Mouse (Mus musculus) lung, postnatal 0 days (tissue): ENCODE measurements around the gene Fam189b.

ENCODE experiments used
- CTCF ChIP-seq: IDR thresholded peaks from 2 replicates; pipeline ENCODE4 v1.5.1; 2016; ENCODE audit warnings: antibody characterized with exemption, mild to moderate bottlenecking
- EP300 ChIP-seq: IDR thresholded peaks from 2 replicates; pipeline ENCODE4 v1.6.1; 2016; ENCODE audit warnings: antibody characterized with exemption, mild to moderate bottlenecking, control low read depth

DNA sequence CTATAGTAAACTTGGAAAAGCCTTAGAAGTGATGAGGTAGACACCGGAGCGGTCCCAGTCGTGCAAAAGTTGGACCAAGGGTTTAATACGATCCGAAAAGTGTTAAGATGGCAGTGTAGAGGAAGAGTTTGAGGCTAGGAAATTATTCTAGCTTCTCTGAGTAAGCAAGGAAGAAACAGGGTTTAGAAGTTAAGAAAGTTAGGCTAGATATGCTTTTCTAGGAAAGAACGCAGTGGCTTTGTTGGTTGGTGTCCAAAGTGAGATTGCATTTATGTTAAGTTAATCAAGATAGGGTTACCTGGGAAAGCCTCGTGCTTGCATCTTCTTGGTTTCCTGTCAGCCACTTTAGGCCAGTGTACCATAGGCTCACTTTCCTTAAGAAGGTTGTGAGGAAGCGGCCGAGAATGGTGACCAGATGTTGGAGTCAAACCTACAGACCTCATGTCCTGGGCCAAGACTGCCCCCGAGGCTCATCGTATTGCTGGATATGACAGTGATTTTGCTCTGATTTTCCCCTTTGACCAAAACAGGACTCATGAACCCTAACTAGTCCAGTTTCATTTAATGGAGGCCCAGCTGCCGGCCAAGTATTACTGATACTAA, 17.6 kb upstream of the Fam189b start:
- TF ChIP-seq CTCF (no peak), EP300 (no peak)
